Mouse (Mus musculus) forebrain, postnatal 0 days (tissue): ENCODE data around the gene Rps2. TPM values are rescaled to one million over a fixed set of nuclear protein-coding genes. Genes with fewer than 3 reads are reported as not detected.
A peak's percentile ranks its signal among the peaks of the same experiment; 100 is the strongest.

Source experiments
- ATAC-seq: fragments of 200-750 bp; cut with Nextera tagmentation; 2 replicates; pipeline ENCODE4 v1.8.0; 2017; ENCODE audit warnings: mild to moderate bottlenecking, moderate library complexity
- DNase-seq: peaks from one replicate; pipeline ENCODE4 v3.0.0-alpha.2; 2015
- H3K27ac ChIP-seq: fragments of 300-500 bp; sonication (generic); 2 replicates; pipeline ENCODE4 v1.5.1; 2014; ENCODE audit warnings: low read depth, mild to moderate bottlenecking, antibody characterized with exemption, low read length, moderate library complexity, mixed read lengths
- H3K27me3 ChIP-seq: fragments of 300-500 bp; sonication (generic); 2 replicates; pipeline ENCODE4 v1.6.1; 2014; ENCODE audit warnings: mild to moderate bottlenecking, low read length, mixed read lengths; ENCODE audit not compliant: insufficient read depth
- H3K36me3 ChIP-seq: fragments of 300-500 bp; sonication (generic); 2 replicates; pipeline ENCODE4 v1.6.1; 2014; ENCODE audit warnings: mild to moderate bottlenecking, moderate library complexity; ENCODE audit not compliant: insufficient read depth
- H3K4me1 ChIP-seq: fragments of 300-500 bp; sonication (generic); 2 replicates; pipeline ENCODE4 v1.6.1; 2014; ENCODE audit warnings: antibody characterized with exemption; ENCODE audit not compliant: insufficient read depth
- H3K4me2 ChIP-seq: fragments of 300-500 bp; sonication (generic); 2 replicates; pipeline ENCODE4 v1.6.1; 2014; ENCODE audit warnings: low read depth, mild to moderate bottlenecking, moderate library complexity
- H3K4me3 ChIP-seq: fragments of 300-500 bp; sonication (generic); 2 replicates; pipeline ENCODE4 v1.5.1; 2014; ENCODE audit warnings: low read depth, low read length, mixed read lengths
- H3K9ac ChIP-seq: fragments of 300-500 bp; sonication (generic); 2 replicates; pipeline ENCODE4 v1.6.1; 2014; ENCODE audit warnings: mild to moderate bottlenecking
- H3K9me3 ChIP-seq: fragments of 300-500 bp; sonication (generic); 2 replicates; pipeline ENCODE4 v1.6.1; 2016; ENCODE audit warnings: low read length
- CTCF ChIP-seq: sonication (generic); IDR thresholded peaks from 2 replicates; pipeline ENCODE4 v1.5.1; 2016; ENCODE audit warnings: antibody characterized with exemption, control low read depth, low read depth
- WGBS: fragments of 180-500 bp; shearing (Covaris S2); extraction: QIAGEN DNeasy Blood & Tissue Kit; methylation state at CpG from one replicate; pipeline ENCODE4 v1.1.7; 2014; 5-methylcytosine and 5-hydroxymethylcytosine counted together
- polyA plus RNA-seq: library from polyadenylated mRNA; unstranded; fragments of >200 nt; fragmentation: Nextera tagmentation; extraction: Ambion mirVana; gene quantifications from 2 replicates; pipeline ENCODE4 v1.2.1, GENCODE M21; 2015
- total RNA-seq: library from RNA; depleted of rRNA; stranded (reverse); fragments of >200 nt; gene quantifications from 2 replicates; pipeline ENCODE4 v1.2.3, GENCODE M21; 2014

Gene Rps2
- total and polyA plus RNA-seq, 2 experiments from 2014 or later: 884 to 2,317 TPM

GRCm38 (mm10) chr17:24733434-24734050 is 15.6 kb downstream of the Rps2 start:
- H3K27ac ChIP-seq: no peak overlapping the region
- ATAC-seq: no peak
- no peaks in the 10 kb centered on the region for H3K27me3 ChIP-seq
- no peaks in the 10 kb centered on the region for H3K4me1 ChIP-seq
- H3K36me3 ChIP-seq: no peaks in the 10 kb centered on the region
- H3K4me2 ChIP-seq: no peak overlapping the region
- no peak overlapping the region for H3K9ac ChIP-seq
- H3K9me3 ChIP-seq: no peaks in the 10 kb centered on the region
- WGBS: 89% methylated on average over 21 of the region's 21 CpGs
- no peak overlapping the region for H3K4me3 ChIP-seq
- no peak for DNase-seq
- no peak for TF ChIP-seq CTCF

DNA sequence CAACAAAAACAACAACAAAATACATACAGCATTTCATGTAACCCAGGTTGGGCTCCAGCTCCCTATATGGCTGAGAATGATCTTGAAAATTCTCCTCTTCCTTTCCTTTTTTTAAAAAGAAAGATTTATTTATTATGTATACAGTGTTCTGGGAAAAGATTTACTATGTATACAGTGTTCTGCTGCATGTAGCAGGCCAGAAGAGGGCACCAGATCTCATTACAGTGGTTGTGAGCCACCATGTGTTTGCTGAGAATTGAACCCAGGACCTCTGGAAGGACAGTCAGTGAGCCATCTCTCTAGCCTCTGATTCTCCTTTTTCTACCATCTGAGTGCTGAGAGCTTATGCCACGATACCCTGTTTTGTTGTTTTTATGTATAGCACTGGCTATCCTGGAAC is 16.6 kb downstream of the Rps2 start:
- Histone ChIP-seq H3K27me3 (no peaks in the 10 kb centered on the region), H3K9me3 (no peaks in the 10 kb centered on the region), H3K4me3 (no peak overlapping the region), H3K36me3 (no peaks in the 10 kb centered on the region), H3K27ac (no peak overlapping the region), H3K4me1 (no peaks in the 10 kb centered on the region), H3K4me2 (no peak overlapping the region), H3K9ac (no peak overlapping the region)
- 0 out of 2 replicates have a peak, but pooled peaks have one; percentile 10 for TF ChIP-seq CTCF
- ATAC-seq (no peak), DNase-seq (no peak)
- WGBS: 91% methylated on average over 1 of the region's 1 CpGs

- Histone ChIP-seq H3K4me2 (no peak overlapping the region), H3K4me3 (no peak overlapping the region)
Measured at GRCm38 (mm10) chr17:24735446-24735845, 17.5 kb downstream of the Rps2 start.

DNA sequence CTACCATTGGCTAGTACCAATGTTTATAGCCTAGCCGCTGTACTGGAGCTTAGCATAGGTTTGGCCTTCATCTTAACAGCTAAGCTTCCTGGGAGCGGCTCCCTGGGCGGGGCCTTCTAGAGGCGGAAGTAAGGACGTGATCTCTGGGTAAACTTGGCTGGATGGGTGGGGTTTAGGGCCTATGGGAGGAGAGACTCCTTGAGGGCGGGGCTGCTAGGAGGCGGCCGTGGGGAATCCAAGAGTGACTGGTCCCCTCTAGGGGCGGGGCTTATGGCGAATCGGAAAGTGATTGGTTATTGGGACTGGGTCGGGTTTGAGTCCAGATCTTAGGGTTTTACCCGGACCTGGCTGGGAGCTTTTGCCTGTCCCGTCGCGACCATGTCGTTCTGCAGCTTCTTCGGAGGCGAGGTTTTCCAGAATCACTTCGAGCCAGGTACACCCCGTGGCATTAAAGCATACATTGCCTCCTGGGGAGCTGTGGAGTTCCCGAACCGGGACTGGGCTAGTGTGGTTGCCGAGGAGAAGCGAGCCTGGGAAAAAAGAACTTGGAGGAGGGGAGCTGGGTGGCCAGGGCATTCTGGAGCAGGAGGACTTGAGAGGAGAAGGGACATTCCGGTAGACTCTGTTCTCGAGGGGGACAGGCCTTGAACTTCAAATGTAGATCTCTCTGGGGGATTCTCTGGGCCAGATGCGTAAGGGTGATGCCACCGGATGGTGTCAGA is 18.6 kb downstream of the Rps2 start, which contains the start of gene Msrb1:
TSS of gene Msrb1 (plus strand) at position 313 of the 722 bp plus-strand sequence.
- WGBS: 4% methylated on average over 29 of the region's 29 CpGs
- TF ChIP-seq CTCF: no peak
- no peaks in the 10 kb centered on the region for H3K36me3 ChIP-seq
- peak within 1 kb of the TSS; percentile 86 for H3K4me2 ChIP-seq
- H3K9me3 ChIP-seq: no peaks in the 10 kb centered on the region
- H3K4me1 ChIP-seq: no peaks in the 10 kb centered on the region
- ATAC-seq: peak; percentile 99
- no peaks in the 10 kb centered on the region for H3K27me3 ChIP-seq
- H3K27ac ChIP-seq: no peak within 1 kb of the TSS
- DNase-seq: peak; percentile 93
- peak within 1 kb of the TSS; percentile 56 for H3K9ac ChIP-seq
- peak within 1 kb of the TSS; percentile 60 for H3K4me3 ChIP-seq

More at GRCm38 (mm10) chr17:24735446-24735845, 17.5 kb downstream of the Rps2 start:
- Histone ChIP-seq H3K36me3 (no peaks in the 10 kb centered on the region), H3K9me3 (no peaks in the 10 kb centered on the region), H3K9ac (no peak overlapping the region), H3K27ac (no peak overlapping the region), H3K4me1 (no peaks in the 10 kb centered on the region), H3K27me3 (no peaks in the 10 kb centered on the region)
- DNase-seq (no peak), ATAC-seq (no peak)
- 85% methylated on average over 7 of the region's 7 CpGs for WGBS
- no peak for TF ChIP-seq CTCF

DNA sequence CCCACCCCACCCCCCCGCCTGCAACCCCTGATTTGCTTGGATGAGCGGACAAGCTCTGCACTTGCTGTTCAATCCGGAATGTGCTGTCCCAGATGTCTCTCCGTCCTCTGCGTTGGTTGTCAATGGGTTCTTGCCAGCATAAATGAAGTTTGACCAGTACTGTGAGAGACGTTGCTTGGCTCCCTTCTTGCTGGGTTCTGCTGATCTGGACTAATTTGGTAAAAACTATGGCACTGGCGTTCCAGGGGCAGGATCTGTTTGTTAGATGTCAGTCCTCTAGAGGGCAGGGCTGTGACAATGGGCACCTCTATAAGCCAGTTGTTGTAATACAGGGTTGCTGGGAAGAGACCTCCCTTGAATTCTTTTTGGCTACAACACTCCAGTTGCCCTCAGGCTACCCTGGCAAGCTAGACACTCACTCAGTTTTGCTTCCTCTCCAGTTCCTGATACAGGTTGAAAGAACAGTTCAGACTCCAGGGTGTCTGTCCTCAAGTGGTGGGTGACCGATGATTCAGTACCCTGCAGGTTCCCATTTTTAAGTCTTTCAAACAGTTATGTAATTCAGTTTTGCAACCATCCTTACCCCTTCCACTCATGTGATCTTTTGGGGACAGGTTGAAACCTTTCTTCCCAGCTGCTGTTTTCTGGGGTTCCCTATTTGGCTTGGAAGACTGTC is 19.4 kb downstream of the Rps2 start:
- H3K4me2 ChIP-seq: peak overlapping the region; percentile 86
- WGBS: 24% methylated on average over 8 of the region's 8 CpGs
- H3K4me3 ChIP-seq: peak overlapping the region; percentile 60
- H3K27me3 ChIP-seq: no peaks in the 10 kb centered on the region
- H3K9ac ChIP-seq: peak overlapping the region; percentile 56
- no peaks in the 10 kb centered on the region for H3K9me3 ChIP-seq
- no peak for TF ChIP-seq CTCF
- no peak for DNase-seq
- no peak for ATAC-seq
- peaks cover 5% of the 10 kb centered on the region; the same call in 1 of the 2 replicates for H3K36me3 ChIP-seq
- no peaks in the 10 kb centered on the region for H3K4me1 ChIP-seq
- H3K27ac ChIP-seq: no peak overlapping the region

DNA sequence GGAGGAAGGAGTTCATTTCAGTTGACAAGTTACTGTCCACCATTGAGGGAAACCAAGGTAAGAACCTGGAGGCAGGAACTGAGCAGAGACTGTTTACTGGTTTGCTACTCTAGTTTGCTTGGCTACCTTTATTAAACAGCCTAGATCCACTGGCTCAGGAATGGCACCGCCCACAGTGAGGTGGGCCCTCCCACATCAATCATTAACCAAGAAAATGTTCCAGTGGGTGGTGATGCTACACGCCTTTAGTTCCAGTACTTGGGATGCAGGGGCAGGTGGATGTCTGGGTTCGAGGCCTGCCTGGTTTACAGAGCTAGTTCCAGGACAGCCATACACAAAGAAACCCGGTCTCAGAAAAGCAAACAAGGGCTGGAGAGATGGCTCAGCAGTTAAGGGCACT is 20.3 kb downstream of the Rps2 start:
- ATAC-seq (no peak), DNase-seq (no peak)
- no peaks in the 10 kb centered on the region for H3K27me3 ChIP-seq
- H3K36me3 ChIP-seq: peaks cover 5% of the 10 kb centered on the region; the same call in 1 of the 2 replicates
- no peak overlapping the region for H3K27ac ChIP-seq
- H3K9ac ChIP-seq: no peak overlapping the region
- no peak overlapping the region for H3K4me3 ChIP-seq
- 88% methylated on average over 4 of the region's 4 CpGs for WGBS
- no peaks in the 10 kb centered on the region for H3K9me3 ChIP-seq
- no peak for TF ChIP-seq CTCF
- H3K4me1 ChIP-seq: no peaks in the 10 kb centered on the region
- no peak overlapping the region for H3K4me2 ChIP-seq

DNA sequence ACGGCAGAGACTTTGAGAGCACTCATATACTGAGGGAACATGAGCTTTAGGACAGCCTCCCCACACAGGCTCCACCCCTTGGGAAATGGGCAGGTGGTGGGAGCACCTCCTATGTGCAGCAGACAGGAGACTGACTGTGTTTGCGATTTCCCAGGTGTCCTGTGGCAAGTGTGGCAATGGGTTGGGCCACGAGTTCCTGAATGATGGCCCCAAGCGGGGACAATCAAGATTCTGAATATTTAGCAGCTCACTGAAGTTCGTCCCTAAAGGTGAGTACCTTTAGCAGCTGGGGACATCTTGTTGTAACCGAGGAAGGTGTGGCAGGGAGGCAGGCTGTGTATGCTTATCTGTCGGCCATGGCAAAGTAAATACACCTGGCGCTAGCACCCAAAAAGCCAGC is 22.0 kb downstream of the Rps2 start:
- no peak overlapping the region for H3K27ac ChIP-seq
- no peak overlapping the region for H3K4me2 ChIP-seq
- DNase-seq (no peak), ATAC-seq (no peak)
- no peak overlapping the region for H3K9ac ChIP-seq
- no peak for TF ChIP-seq CTCF
- no peaks in the 10 kb centered on the region for H3K9me3 ChIP-seq
- no peaks in the 10 kb centered on the region for H3K27me3 ChIP-seq
- H3K36me3 ChIP-seq: peaks cover 5% of the 10 kb centered on the region; the same call in 1 of the 2 replicates
- 87% methylated on average over 8 of the region's 8 CpGs for WGBS
- H3K4me3 ChIP-seq: no peak overlapping the region
- no peaks in the 10 kb centered on the region for H3K4me1 ChIP-seq
